Mouse (Mus musculus): Measurements from ENCODE around the gene Hist1h2bf. TPM values are rescaled to one million over a fixed set of nuclear protein-coding genes. Genes with fewer than 3 reads are reported as not detected.
A peak's percentile ranks its signal among the peaks of the same experiment; 100 is the strongest.

The Hist1h2bf gene
- polyA plus RNA-seq, 1 experiment from 2014 or later, result 5.4 TPM

DNA sequence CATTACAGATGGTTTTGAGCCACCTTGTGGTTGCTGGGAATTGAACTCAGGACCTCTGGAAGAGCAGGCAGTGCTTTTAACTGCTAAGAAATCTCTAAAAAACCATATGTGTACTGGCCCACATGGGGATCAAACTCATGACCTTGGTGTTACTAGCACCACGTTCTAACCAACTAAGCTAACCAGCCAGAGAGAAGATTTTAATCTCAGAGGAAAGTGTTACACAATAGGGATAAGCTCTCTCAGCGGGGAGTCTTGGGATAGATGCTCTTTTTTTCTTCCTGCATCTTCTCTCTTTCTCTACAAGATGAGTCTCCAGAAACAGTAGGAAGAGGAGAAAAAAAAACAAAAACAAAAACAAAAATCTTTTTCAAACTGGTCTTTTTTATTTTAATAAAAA is 36.4 kb upstream of the Hist1h2bf start:
- no peak overlapping the region for H3K4me2 ChIP-seq (ENCODE audit: low read depth, severe bottlenecking)
- no peaks in the 10 kb centered on the region for H3K9me3 ChIP-seq (ENCODE audit: control insufficient read depth, low read length)
- H3K4me1 ChIP-seq (ENCODE audit: control insufficient read depth, insufficient read depth, low read length), result no peaks in the 10 kb centered on the region
- no peak overlapping the region for H3K27ac ChIP-seq (replicated peaks; ENCODE audit: low read depth, low read length)
- H3K36me3 ChIP-seq (ENCODE audit: control insufficient read depth, insufficient read depth, low read length), result no peaks in the 10 kb centered on the region
- no peak overlapping the region for H3K9ac ChIP-seq (ENCODE audit: low read length)
- no peak overlapping the region for H3K4me3 ChIP-seq (ENCODE audit: low read depth, low read length)
- WGBS, result 76% methylated on average over 2 of the region's 2 CpGs
- DNase-seq (ENCODE audit: low spot score), result no peak
- H3K27me3 ChIP-seq (ENCODE audit: control insufficient read depth, insufficient read depth, low read length), result no peaks in the 10 kb centered on the region
- no peak for ATAC-seq (ENCODE audit: insufficient number of reproducible peaks, low FRiP score, low TSS enrichment, low read depth)

DNA sequence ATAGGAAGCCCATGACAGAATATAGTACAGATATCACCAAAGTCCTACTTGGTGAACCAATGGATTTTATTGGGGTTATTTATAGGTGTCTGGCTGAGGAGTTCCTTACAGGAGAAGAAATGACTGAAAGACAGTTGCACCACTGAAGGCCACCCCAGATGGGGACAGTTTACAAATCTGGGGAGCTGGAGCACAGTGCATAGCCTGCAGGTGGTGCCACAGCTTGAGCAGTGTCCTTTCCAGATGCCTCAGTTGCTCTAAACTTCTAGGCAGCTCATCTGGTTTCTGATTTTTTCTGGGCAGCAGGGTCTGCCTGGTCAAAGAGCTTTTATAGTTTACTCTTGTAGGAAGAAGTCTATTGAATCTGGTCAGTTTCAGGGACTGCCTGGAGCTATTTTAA is 35.8 kb upstream of the Hist1h2bf start:
- Histone ChIP-seq H3K4me1 (ENCODE audit: control insufficient read depth, insufficient read depth, low read length) (no peaks in the 10 kb centered on the region), H3K4me2 (ENCODE audit: low read depth, severe bottlenecking) (no peak overlapping the region), H3K27me3 (ENCODE audit: control insufficient read depth, insufficient read depth, low read length) (no peaks in the 10 kb centered on the region), H3K27ac (replicated peaks; ENCODE audit: low read depth, low read length) (no peak overlapping the region), H3K9me3 (ENCODE audit: control insufficient read depth, low read length) (no peaks in the 10 kb centered on the region), H3K9ac (ENCODE audit: low read length) (no peak overlapping the region), H3K4me3 (ENCODE audit: low read depth, low read length) (no peak overlapping the region), H3K36me3 (ENCODE audit: control insufficient read depth, insufficient read depth, low read length) (no peaks in the 10 kb centered on the region)
- no peak for DNase-seq (ENCODE audit: low spot score)
- ATAC-seq (ENCODE audit: insufficient number of reproducible peaks, low FRiP score, low TSS enrichment, low read depth), result no peak

GRCm38 (mm10) chr13:23609209-23609608 is 35.2 kb upstream of the Hist1h2bf start:
- DNase-seq (ENCODE audit: low spot score), result no peak
- Histone ChIP-seq H3K4me2 (ENCODE audit: low read depth, severe bottlenecking) (no peak overlapping the region), H3K4me1 (ENCODE audit: control insufficient read depth, insufficient read depth, low read length) (no peaks in the 10 kb centered on the region)

GRCm38 (mm10) chr13:23605052-23605451 is 31.1 kb upstream of the Hist1h2bf start:
- no peaks in the 10 kb centered on the region for H3K4me1 ChIP-seq (ENCODE audit: control insufficient read depth, insufficient read depth, low read length)
- WGBS, result 87% methylated on average over 3 of the region's 3 CpGs
- H3K4me2 ChIP-seq (ENCODE audit: low read depth, severe bottlenecking), result no peak overlapping the region
- no peak overlapping the region for H3K9ac ChIP-seq (ENCODE audit: low read length)
- no peak overlapping the region for H3K4me3 ChIP-seq (ENCODE audit: low read depth, low read length)
- H3K9me3 ChIP-seq (ENCODE audit: control insufficient read depth, low read length), result no peaks in the 10 kb centered on the region
- H3K27me3 ChIP-seq (ENCODE audit: control insufficient read depth, insufficient read depth, low read length), result no peaks in the 10 kb centered on the region
- no peak for DNase-seq (ENCODE audit: low spot score)
- no peaks in the 10 kb centered on the region for H3K36me3 ChIP-seq (ENCODE audit: control insufficient read depth, insufficient read depth, low read length)
- H3K27ac ChIP-seq (replicated peaks; ENCODE audit: low read depth, low read length), result no peak overlapping the region
- no peak for ATAC-seq (ENCODE audit: insufficient number of reproducible peaks, low FRiP score, low TSS enrichment, low read depth)

More at GRCm38 (mm10) chr13:23609209-23609608, 35.2 kb upstream of the Hist1h2bf start:
- no peaks in the 10 kb centered on the region for H3K36me3 ChIP-seq (ENCODE audit: control insufficient read depth, insufficient read depth, low read length)
- ATAC-seq (ENCODE audit: insufficient number of reproducible peaks, low FRiP score, low TSS enrichment, low read depth), result no peak
- H3K4me3 ChIP-seq (ENCODE audit: low read depth, low read length), result no peak overlapping the region
- no peaks in the 10 kb centered on the region for H3K27me3 ChIP-seq (ENCODE audit: control insufficient read depth, insufficient read depth, low read length)
- H3K9me3 ChIP-seq (ENCODE audit: control insufficient read depth, low read length), result no peaks in the 10 kb centered on the region
- 91% methylated on average over 4 of the region's 4 CpGs for WGBS
- H3K9ac ChIP-seq (ENCODE audit: low read length), result no peak overlapping the region
- H3K27ac ChIP-seq (replicated peaks; ENCODE audit: low read depth, low read length), result no peak overlapping the region

DNA sequence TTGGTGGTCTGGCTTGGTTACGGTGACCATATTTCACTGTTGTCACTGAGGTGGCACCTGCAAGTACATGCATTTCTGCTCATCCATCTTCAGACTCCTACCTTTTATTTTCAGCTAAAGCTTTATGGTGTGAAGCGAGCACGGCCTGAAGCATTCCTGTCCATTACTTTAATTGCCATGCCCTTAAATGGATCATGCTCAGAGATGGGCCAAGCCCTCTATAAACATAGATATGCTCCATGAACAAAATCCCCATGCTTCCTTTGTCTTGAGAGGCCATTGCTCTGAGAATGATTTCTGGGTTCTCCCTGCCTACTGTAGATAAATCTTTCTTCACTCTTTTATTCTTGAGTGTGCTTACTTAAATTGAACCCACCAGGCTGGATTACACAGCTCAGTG is 30.5 kb upstream of the Hist1h2bf start:
- H3K4me1 ChIP-seq (ENCODE audit: control insufficient read depth, insufficient read depth, low read length), result no peaks in the 10 kb centered on the region
- no peak overlapping the region for H3K4me2 ChIP-seq (ENCODE audit: low read depth, severe bottlenecking)
- no peak overlapping the region for H3K4me3 ChIP-seq (ENCODE audit: low read depth, low read length)
- H3K36me3 ChIP-seq (ENCODE audit: control insufficient read depth, insufficient read depth, low read length), result no peaks in the 10 kb centered on the region
- ATAC-seq (ENCODE audit: insufficient number of reproducible peaks, low FRiP score, low TSS enrichment, low read depth), result no peak
- WGBS, result 84% methylated on average over 3 of the region's 3 CpGs
- no peak overlapping the region for H3K27ac ChIP-seq (replicated peaks; ENCODE audit: low read depth, low read length)
- DNase-seq (ENCODE audit: low spot score), result no peak
- no peak overlapping the region for H3K9ac ChIP-seq (ENCODE audit: low read length)
- no peaks in the 10 kb centered on the region for H3K27me3 ChIP-seq (ENCODE audit: control insufficient read depth, insufficient read depth, low read length)
- no peaks in the 10 kb centered on the region for H3K9me3 ChIP-seq (ENCODE audit: control insufficient read depth, low read length)

DNA sequence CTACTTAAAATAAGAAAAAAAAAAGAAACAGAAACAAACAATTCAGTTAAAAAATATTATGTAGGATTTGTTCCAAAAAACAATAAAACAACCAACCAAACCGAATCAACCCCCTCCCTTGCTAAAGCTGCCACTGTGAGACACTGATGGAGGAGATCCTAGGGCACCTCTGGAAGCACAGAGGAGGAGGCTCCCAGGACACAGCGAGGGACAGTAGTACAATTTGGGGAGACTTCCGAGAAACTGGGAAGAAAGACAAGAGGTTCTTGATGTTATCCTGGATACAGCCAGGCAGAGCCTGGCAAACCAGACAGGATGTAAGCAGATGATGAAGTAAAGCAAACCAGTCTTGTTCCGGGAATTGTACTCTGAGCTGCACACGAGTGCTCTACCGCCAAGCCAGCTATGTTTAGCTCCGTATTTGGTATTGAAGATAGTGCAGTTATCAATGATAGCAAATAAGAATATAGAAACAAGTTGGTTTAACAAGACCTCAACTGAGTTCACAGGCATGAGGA is 29.2 kb upstream of the Hist1h2bf start:
- Histone ChIP-seq H3K9ac (ENCODE audit: low read length) (no peak overlapping the region), H3K4me3 (ENCODE audit: low read depth, low read length) (no peak overlapping the region), H3K27me3 (ENCODE audit: control insufficient read depth, insufficient read depth, low read length) (no peaks in the 10 kb centered on the region), H3K4me2 (ENCODE audit: low read depth, severe bottlenecking) (no peak overlapping the region), H3K9me3 (ENCODE audit: control insufficient read depth, low read length) (no peaks in the 10 kb centered on the region), H3K4me1 (ENCODE audit: control insufficient read depth, insufficient read depth, low read length) (no peaks in the 10 kb centered on the region), H3K27ac (replicated peaks; ENCODE audit: low read depth, low read length) (no peak overlapping the region), H3K36me3 (ENCODE audit: control insufficient read depth, insufficient read depth, low read length) (no peaks in the 10 kb centered on the region)
- WGBS, result 80% methylated on average over 7 of the region's 7 CpGs
- no peak for ATAC-seq (ENCODE audit: insufficient number of reproducible peaks, low FRiP score, low TSS enrichment, low read depth)
- DNase-seq (ENCODE audit: low spot score), result no peak

GRCm38 (mm10) chr13:23597957-23598356 is 24.0 kb upstream of the Hist1h2bf start:
- H3K9ac ChIP-seq (ENCODE audit: low read length), result no peak overlapping the region
- H3K9me3 ChIP-seq (ENCODE audit: control insufficient read depth, low read length), result no peaks in the 10 kb centered on the region
- 0 out of 2 replicates have a peak, but pooled peaks cover 4% of the 10 kb centered on the region for H3K4me1 ChIP-seq (ENCODE audit: control insufficient read depth, insufficient read depth, low read length)
- WGBS, result 6% methylated on average over 9 of the region's 9 CpGs
- H3K4me3 ChIP-seq (ENCODE audit: low read depth, low read length), result no peak overlapping the region
- DNase-seq (ENCODE audit: low spot score) (peak; percentile 89), ATAC-seq (ENCODE audit: insufficient number of reproducible peaks, low FRiP score, low TSS enrichment, low read depth) (no peak)
- H3K36me3 ChIP-seq (ENCODE audit: control insufficient read depth, insufficient read depth, low read length), result no peaks in the 10 kb centered on the region
- no peaks in the 10 kb centered on the region for H3K27me3 ChIP-seq (ENCODE audit: control insufficient read depth, insufficient read depth, low read length)
- no peak overlapping the region for H3K27ac ChIP-seq (replicated peaks; ENCODE audit: low read depth, low read length)
- no peak overlapping the region for H3K4me2 ChIP-seq (ENCODE audit: low read depth, severe bottlenecking)

GRCm38 (mm10) chr13:23595622-23596372 is 21.8 kb upstream of the Hist1h2bf start:
- Histone ChIP-seq H3K4me3 (ENCODE audit: low read depth, low read length) (no peak overlapping the region), H3K9ac (ENCODE audit: low read length) (no peak overlapping the region), H3K4me1 (ENCODE audit: control insufficient read depth, insufficient read depth, low read length) (0 out of 2 replicates have a peak, but pooled peaks cover 5% of the 10 kb centered on the region), H3K9me3 (ENCODE audit: control insufficient read depth, low read length) (no peaks in the 10 kb centered on the region), H3K4me2 (ENCODE audit: low read depth, severe bottlenecking) (no peak overlapping the region), H3K27me3 (ENCODE audit: control insufficient read depth, insufficient read depth, low read length) (no peaks in the 10 kb centered on the region), H3K36me3 (ENCODE audit: control insufficient read depth, insufficient read depth, low read length) (no peaks in the 10 kb centered on the region), H3K27ac (replicated peaks; ENCODE audit: low read depth, low read length) (no peak overlapping the region)
- DNase-seq (ENCODE audit: low spot score) (no peak), ATAC-seq (ENCODE audit: insufficient number of reproducible peaks, low FRiP score, low TSS enrichment, low read depth) (no peak)
- WGBS, result 82% methylated on average over 7 of the region's 7 CpGs
